Mouse (Mus musculus): ENCODE data around the gene Igf1r. TPM values are rescaled to one million over a fixed set of nuclear protein-coding genes. Genes with fewer than 3 reads are reported as not detected.

The Igf1r gene
- polyA plus RNA-seq, 1 experiment from 2014 or later = 18.1 TPM

DNA sequence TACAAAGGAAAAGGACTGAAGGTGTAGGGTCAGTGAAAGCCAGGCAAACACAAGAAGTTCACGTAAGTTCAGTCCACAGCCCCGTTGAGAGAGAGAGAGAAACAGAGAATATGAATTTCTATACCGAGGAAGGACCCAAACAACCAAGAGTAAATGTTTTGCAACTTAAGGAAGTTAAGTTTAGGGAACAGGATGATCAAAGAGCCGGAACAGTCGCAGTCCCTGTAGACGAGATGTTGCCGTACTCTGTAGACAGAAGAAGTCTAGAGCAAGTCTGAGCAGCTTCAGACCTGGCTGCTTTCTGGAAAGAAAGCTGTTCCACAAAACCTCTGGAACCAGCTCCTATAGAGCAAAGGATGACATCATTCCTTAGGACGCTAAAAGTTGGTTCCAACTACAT, 160.0 kb downstream of the Igf1r start:
- 77% methylated on average over 8 of the region's 8 CpGs for WGBS
- H3K36me3 ChIP-seq (ENCODE audit: insufficient read depth, low read length) = no peaks in the 10 kb centered on the region
- no peaks in the 10 kb centered on the region for H3K9me3 ChIP-seq (replicated peaks; ENCODE audit: low read length)
- H3K4me2 ChIP-seq (ENCODE audit: low read length) = no peak overlapping the region
- H3K27ac ChIP-seq = no peak overlapping the region
- DNase-seq (ENCODE audit: low spot score) = no peak
- H3K4me1 ChIP-seq (replicated peaks; ENCODE audit: insufficient read depth, low read length) = peaks cover 14% of the 10 kb centered on the region; the same call in 1 of the 2 replicates
- no peak overlapping the region for H3K4me3 ChIP-seq (replicated peaks; ENCODE audit: low read depth, low read length)
- TF ChIP-seq CTCF (IDR thresholded peaks at IDR 0.05; ENCODE audit: low read depth) = no peak
- no peaks in the 10 kb centered on the region for H3K27me3 ChIP-seq (ENCODE audit: insufficient read depth, low read length)
- no peak overlapping the region for H3K9ac ChIP-seq (ENCODE audit: low read depth, low read length)
- no peak for ATAC-seq (replicated peaks; ENCODE audit: low FRiP score, low read depth)

DNA sequence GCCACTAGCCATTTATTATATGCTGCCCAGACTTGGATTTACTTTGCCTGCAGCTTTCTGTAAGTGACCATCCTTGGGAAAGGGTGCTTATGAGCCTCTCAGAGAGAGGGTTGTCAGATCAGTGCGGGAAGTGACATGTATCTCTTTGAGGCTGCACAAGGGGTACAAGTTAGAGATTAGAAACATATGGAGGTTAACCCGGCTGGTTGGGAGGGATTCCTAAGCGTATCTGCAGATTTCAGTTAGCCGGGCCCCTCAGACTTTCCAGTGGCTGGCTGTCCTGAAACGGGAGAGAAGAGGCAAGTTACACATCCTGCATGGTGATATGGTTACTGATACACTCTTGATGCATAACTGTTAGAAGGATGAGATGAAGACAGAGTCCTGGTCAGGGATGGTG, 161.7 kb downstream of the Igf1r start:
- Histone ChIP-seq H3K4me1 (replicated peaks; ENCODE audit: insufficient read depth, low read length) (peaks cover 25% of the 10 kb centered on the region), H3K9ac (ENCODE audit: low read depth, low read length) (no peak overlapping the region), H3K9me3 (replicated peaks; ENCODE audit: low read length) (no peaks in the 10 kb centered on the region), H3K4me2 (ENCODE audit: low read length) (no peak overlapping the region), H3K36me3 (ENCODE audit: insufficient read depth, low read length) (no peaks in the 10 kb centered on the region), H3K27ac (no peak overlapping the region), H3K27me3 (ENCODE audit: insufficient read depth, low read length) (no peaks in the 10 kb centered on the region), H3K4me3 (replicated peaks; ENCODE audit: low read depth, low read length) (no peak overlapping the region)
- DNase-seq (ENCODE audit: low spot score) (no peak), ATAC-seq (replicated peaks; ENCODE audit: low FRiP score, low read depth) (no peak)
- WGBS = 52% methylated on average over 5 of the region's 5 CpGs
- TF ChIP-seq CTCF (IDR thresholded peaks at IDR 0.05; ENCODE audit: low read depth) = no peak

DNA sequence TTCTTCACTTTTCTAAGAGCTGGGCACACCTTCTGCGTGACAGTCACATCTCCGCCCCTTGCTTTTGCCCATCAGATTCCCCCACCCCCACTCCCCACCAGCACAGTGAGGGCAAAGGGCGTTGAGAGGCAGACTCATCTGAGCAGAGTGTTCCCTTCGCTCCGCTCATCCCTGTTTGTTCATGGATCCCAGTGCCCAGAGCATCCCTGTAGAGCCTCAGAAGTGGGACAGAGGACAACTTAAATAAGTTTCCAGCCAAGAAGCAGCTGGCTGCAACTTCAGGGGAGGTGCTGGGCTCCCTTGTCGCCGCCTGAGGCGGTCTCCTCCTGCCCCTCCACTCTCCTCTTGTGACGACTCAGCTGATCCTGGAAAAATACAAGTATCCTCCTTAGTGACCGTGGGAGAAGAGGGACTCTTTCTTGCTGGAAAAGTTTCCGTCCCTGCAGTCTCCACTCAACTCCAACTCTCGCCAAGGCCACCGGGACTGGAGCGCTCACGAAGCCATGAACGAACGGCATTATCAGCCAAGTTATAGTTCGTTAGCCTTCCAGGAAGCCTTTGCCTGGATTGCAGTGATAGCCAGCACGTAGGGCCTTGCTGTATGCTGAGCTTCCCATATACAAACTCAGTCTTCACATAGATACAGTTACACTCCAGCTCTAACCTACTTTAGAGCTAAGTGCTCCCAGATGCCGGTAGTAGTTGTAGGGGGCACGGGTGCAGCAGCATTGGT, 162.5 kb downstream of the Igf1r start:
- DNase-seq (ENCODE audit: low spot score) (peak; percentile 32), ATAC-seq (replicated peaks; ENCODE audit: low FRiP score, low read depth) (no peak)
- Histone ChIP-seq H3K4me3 (replicated peaks; ENCODE audit: low read depth, low read length) (no peak overlapping the region), H3K9ac (ENCODE audit: low read depth, low read length) (no peak overlapping the region), H3K27ac (peak overlapping the region; percentile 10; the same call in 1 of the 2 replicates), H3K27me3 (ENCODE audit: insufficient read depth, low read length) (no peaks in the 10 kb centered on the region), H3K4me1 (replicated peaks; ENCODE audit: insufficient read depth, low read length) (peaks cover 27% of the 10 kb centered on the region), H3K9me3 (replicated peaks; ENCODE audit: low read length) (no peaks in the 10 kb centered on the region), H3K4me2 (ENCODE audit: low read length) (no peak overlapping the region), H3K36me3 (ENCODE audit: insufficient read depth, low read length) (no peaks in the 10 kb centered on the region)
- no peak; the same call in 1 of the 2 replicates for TF ChIP-seq CTCF (IDR thresholded peaks at IDR 0.05; ENCODE audit: low read depth)
- WGBS = 63% methylated on average over 21 of the region's 21 CpGs

DNA sequence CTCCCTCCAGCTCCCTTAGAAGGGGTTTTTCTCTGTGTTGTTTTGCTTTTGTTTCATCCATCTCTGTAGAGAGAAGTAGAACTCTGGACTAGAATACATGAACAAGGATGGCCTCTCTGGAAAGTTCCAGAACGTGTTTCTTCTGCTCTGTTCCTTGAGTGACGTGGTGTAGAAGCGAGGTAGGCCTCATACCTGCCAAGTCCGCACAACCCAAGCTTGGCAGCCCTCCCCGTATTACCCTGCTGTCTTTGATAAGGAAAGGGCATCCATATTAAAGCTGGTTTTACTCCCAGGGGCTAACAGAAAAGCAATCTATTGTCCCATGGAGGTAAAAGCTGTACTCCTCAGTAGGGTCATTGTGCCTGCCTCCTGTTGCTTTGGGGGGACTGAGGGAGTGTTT, 164.9 kb downstream of the Igf1r start:
- ATAC-seq (replicated peaks; ENCODE audit: low FRiP score, low read depth) = no peak
- no peak for TF ChIP-seq CTCF (IDR thresholded peaks at IDR 0.05; ENCODE audit: low read depth)
- H3K9ac ChIP-seq (ENCODE audit: low read depth, low read length) = no peak overlapping the region
- H3K27ac ChIP-seq = peak overlapping the region; percentile 60
- no peaks in the 10 kb centered on the region for H3K27me3 ChIP-seq (ENCODE audit: insufficient read depth, low read length)
- no peaks in the 10 kb centered on the region for H3K9me3 ChIP-seq (replicated peaks; ENCODE audit: low read length)
- peaks cover 21% of the 10 kb centered on the region for H3K4me1 ChIP-seq (replicated peaks; ENCODE audit: insufficient read depth, low read length)
- no peak overlapping the region for H3K4me2 ChIP-seq (ENCODE audit: low read length)
- DNase-seq (ENCODE audit: low spot score) = no peak
- WGBS = 63% methylated on average over 5 of the region's 5 CpGs
- H3K4me3 ChIP-seq (replicated peaks; ENCODE audit: low read depth, low read length) = no peak overlapping the region
- H3K36me3 ChIP-seq (ENCODE audit: insufficient read depth, low read length) = no peaks in the 10 kb centered on the region

DNA sequence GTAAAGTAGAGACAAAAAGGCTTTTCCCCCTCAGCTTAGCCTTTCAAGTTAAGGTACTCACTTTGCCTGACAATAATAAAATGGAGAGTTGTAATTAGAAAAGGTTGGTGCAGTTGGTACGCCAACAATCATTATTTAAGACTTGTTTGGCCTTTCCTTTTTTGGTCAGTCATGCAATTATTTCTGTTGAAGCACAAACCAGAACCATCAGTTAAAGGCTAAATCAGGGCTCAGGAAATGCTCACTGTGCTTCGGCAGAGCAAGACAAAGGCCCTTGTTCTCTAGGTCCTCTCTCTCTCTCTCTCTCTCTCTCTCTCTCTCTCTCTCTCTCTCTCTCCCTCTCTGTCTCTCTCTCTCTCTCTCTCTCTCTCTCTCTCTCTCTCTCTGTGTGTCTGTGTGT, 165.4 kb downstream of the Igf1r start:
- Histone ChIP-seq H3K36me3 (ENCODE audit: insufficient read depth, low read length) (no peaks in the 10 kb centered on the region), H3K4me2 (ENCODE audit: low read length) (no peak overlapping the region), H3K9ac (ENCODE audit: low read depth, low read length) (no peak overlapping the region), H3K4me3 (replicated peaks; ENCODE audit: low read depth, low read length) (no peak overlapping the region), H3K9me3 (replicated peaks; ENCODE audit: low read length) (no peaks in the 10 kb centered on the region), H3K27me3 (ENCODE audit: insufficient read depth, low read length) (no peaks in the 10 kb centered on the region), H3K4me1 (replicated peaks; ENCODE audit: insufficient read depth, low read length) (peaks cover 24% of the 10 kb centered on the region), H3K27ac (peak overlapping the region; percentile 60)
- ATAC-seq (replicated peaks; ENCODE audit: low FRiP score, low read depth) (no peak), DNase-seq (ENCODE audit: low spot score) (peak; percentile 52)
- TF ChIP-seq CTCF (IDR thresholded peaks at IDR 0.05; ENCODE audit: low read depth) = no peak
- 21% methylated on average over 2 of the region's 2 CpGs for WGBS

DNA sequence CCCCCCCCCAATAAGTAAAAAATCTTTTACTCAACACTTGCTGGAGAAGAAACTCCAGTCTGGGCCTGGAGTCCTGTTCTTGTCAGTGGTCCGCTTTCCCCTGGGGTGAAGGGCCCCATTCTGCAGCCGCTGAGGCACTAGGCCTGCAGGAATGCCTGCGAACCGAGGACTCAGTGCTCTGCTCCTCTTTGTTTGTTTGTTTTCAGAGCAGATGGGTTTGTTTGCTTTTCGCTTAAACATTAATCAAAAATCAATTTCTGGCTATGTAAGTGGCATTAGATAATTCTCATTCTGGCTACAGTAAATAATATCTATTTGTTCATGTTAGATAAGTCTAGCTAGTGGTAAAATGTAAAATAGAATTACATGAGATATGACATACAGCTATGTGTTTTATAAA, 167.0 kb downstream of the Igf1r start:
- no peak for TF ChIP-seq CTCF (IDR thresholded peaks at IDR 0.05; ENCODE audit: low read depth)
- H3K27ac ChIP-seq = peak overlapping the region; percentile 58
- H3K36me3 ChIP-seq (ENCODE audit: insufficient read depth, low read length) = no peaks in the 10 kb centered on the region
- H3K9me3 ChIP-seq (replicated peaks; ENCODE audit: low read length) = no peaks in the 10 kb centered on the region
- no peak overlapping the region for H3K9ac ChIP-seq (ENCODE audit: low read depth, low read length)
- 42% methylated on average over 5 of the region's 5 CpGs for WGBS
- H3K27me3 ChIP-seq (ENCODE audit: insufficient read depth, low read length) = no peaks in the 10 kb centered on the region
- no peak overlapping the region for H3K4me2 ChIP-seq (ENCODE audit: low read length)
- ATAC-seq (replicated peaks; ENCODE audit: low FRiP score, low read depth) = no peak
- no peak overlapping the region for H3K4me3 ChIP-seq (replicated peaks; ENCODE audit: low read depth, low read length)
- DNase-seq (ENCODE audit: low spot score) = peak; percentile 21
- peaks cover 24% of the 10 kb centered on the region for H3K4me1 ChIP-seq (replicated peaks; ENCODE audit: insufficient read depth, low read length)
